Mouse (Mus musculus): ENCODE measurements at regions not wholly inside any gene's neighbourhood (a gene's known extent, or its start where the extent isn't known, plus 50 kb on each side); places are given as distances from the start of the nearest gene placed in this dataset.
A peak's percentile ranks its signal among the peaks of the same experiment; 100 is the strongest.

DNA sequence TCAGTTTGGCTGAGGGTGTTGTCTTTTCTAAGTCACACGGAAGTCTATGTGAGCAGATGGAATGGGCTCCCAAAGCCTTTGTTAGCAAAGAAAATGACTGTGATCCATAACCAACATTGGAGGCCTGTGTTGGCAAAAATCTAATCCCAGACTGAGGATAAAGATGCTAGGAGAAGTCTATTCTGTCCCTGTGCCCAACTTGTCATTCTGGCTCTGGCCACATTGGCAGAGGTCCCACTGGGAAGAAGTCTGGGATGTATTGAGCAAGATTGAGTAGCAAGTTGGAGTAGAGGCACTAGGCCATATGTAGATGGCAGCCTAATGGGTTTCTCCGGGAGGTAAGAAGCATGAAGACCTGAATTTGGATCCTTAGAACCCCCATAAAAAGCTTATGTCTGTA, 54.1 kb downstream of the Nog start:
- no peak overlapping the region for H3K4me3 ChIP-seq (ENCODE audit: insufficient read depth in 1 of 2, low read depth in 1 of 2, low read length in 2 of 2, poor library complexity in 1 of 2, severe bottlenecking in 1 of 2)
- H3K9ac ChIP-seq (ENCODE audit: insufficient read depth, low read depth, low read length, poor library complexity, severe bottlenecking), result no peak overlapping the region
- no peak for DNase-seq (ENCODE audit: low read depth, low spot score)
- H3K27ac ChIP-seq (ENCODE audit: insufficient read depth, low read depth, low read length, poor library complexity, severe bottlenecking), result no peak overlapping the region
- H3K36me3 ChIP-seq (ENCODE audit: control insufficient read depth, insufficient read depth, low read length, poor library complexity, severe bottlenecking), result no peaks in the 10 kb centered on the region
- H3K9me3 ChIP-seq (ENCODE audit: control insufficient read depth, insufficient read depth, low read depth, low read length), result no peaks in the 10 kb centered on the region
- in situ Hi-C loops (cut with MboI; ENCODE audit: low sequenced_read_pairs in 2 of 2, unreplicated experiment in 2 of 2), result no loop called here
- 0 out of 4 replicates have a peak, but pooled peaks cover 0 to under 1% of the 10 kb centered on the region in 2 experiments for H3K4me1 ChIP-seq (ENCODE audit: control insufficient read depth in 2 of 2, insufficient read depth in 2 of 2, low read length in 2 of 2, poor library complexity in 1 of 2)
- TF ChIP-seq ZNF384 (IDR thresholded peaks at IDR 0.05; ENCODE audit: low read depth, low read length), result no peak

DNA sequence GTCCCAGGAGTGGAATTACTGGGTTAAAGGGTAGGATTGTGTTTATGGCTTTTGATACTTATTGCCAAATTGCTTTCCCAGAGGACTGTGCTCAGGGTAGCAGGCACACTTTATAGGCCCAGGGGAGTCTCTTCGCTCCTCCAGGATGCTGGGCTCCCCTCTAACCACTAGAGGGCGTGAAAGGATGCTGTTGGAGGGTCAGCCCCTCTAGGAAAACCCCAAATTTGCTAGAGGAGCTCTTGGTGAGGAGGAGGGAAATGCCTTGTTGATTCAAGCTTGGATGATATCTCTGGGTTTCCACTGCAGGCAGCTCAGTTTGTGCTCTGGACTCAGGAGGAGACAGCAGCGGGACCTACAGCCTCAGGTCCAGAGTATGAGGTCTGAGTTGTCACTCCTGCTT, 58.8 kb downstream of the Nog start:
- DNase-seq (ENCODE audit: low read depth, low spot score), result peak; percentile 61
- in situ Hi-C loops (cut with MboI; ENCODE audit: low sequenced_read_pairs in 2 of 2, unreplicated experiment in 2 of 2), result no loop called here
- TF ChIP-seq CHD2 (IDR thresholded peaks at IDR 0.05; ENCODE audit: low read depth, low read length), result no peak
- no peak for TF ChIP-seq HCFC1 (IDR thresholded peaks at IDR 0.05; ENCODE audit: borderline replicate concordance, insufficient read depth, low read length)
- no peak for TF ChIP-seq MAFK (IDR thresholded peaks at IDR 0.05; ENCODE audit: insufficient read depth, low read depth, low read length)
- no peak for TF ChIP-seq ZNF384 (IDR thresholded peaks at IDR 0.05; ENCODE audit: low read depth, low read length)
- TF ChIP-seq ZC3H11A (IDR thresholded peaks at IDR 0.05; ENCODE audit: borderline replicate concordance, low read depth, low read length), result peak; percentile 43; the same call in 1 of the 2 replicates
- Histone ChIP-seq H3K9me3 (ENCODE audit: control insufficient read depth, insufficient read depth, low read depth, low read length) (no peaks in the 10 kb centered on the region), H3K4me3 (ENCODE audit: insufficient read depth in 1 of 2, low read depth in 1 of 2, low read length in 2 of 2, poor library complexity in 1 of 2, severe bottlenecking in 1 of 2) (no peak overlapping the region), H3K9ac (ENCODE audit: insufficient read depth, low read depth, low read length, poor library complexity, severe bottlenecking) (no peak overlapping the region), H3K27ac (ENCODE audit: insufficient read depth, low read depth, low read length, poor library complexity, severe bottlenecking) (no peak overlapping the region), H3K36me3 (ENCODE audit: control insufficient read depth, insufficient read depth, low read length, poor library complexity, severe bottlenecking) (no peaks in the 10 kb centered on the region), H3K4me1 (ENCODE audit: control insufficient read depth in 2 of 2, insufficient read depth in 2 of 2, low read length in 2 of 2, poor library complexity in 1 of 2) (peaks cover 6 to 7% of the 10 kb centered on the region in 2 experiments; a peak in 3 of 4 replicates)

DNA sequence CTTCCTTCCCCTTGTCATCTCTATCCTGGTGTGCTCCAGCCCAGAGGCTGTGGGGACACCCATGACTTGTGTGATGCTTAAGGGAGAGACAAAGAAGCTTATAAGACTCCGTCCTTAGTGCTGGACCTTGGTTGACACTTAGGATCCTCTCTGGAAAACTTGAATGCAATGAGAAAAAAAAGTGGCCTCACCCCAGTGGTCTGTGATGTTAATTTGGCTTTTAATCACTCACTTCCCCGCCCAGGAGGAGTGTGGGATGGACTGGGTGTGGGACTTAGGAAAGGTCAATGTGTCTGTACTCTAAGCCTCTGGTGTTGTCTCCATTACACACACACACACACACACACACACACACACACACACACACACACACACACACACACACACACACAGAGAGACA, 60.0 kb downstream of the Nog start:
- DNase-seq (ENCODE audit: low read depth, low spot score), result peak; percentile 52
- Histone ChIP-seq H3K9ac (ENCODE audit: insufficient read depth, low read depth, low read length, poor library complexity, severe bottlenecking) (no peak overlapping the region), H3K4me1 (ENCODE audit: control insufficient read depth in 2 of 2, insufficient read depth in 2 of 2, low read length in 2 of 2, poor library complexity in 1 of 2) (peaks cover 6 to 7% of the 10 kb centered on the region in 2 experiments; a peak in 3 of 4 replicates), H3K36me3 (ENCODE audit: control insufficient read depth, insufficient read depth, low read length, poor library complexity, severe bottlenecking) (no peaks in the 10 kb centered on the region), H3K9me3 (ENCODE audit: control insufficient read depth, insufficient read depth, low read depth, low read length) (no peaks in the 10 kb centered on the region), H3K4me3 (ENCODE audit: insufficient read depth in 1 of 2, low read depth in 1 of 2, low read length in 2 of 2, poor library complexity in 1 of 2, severe bottlenecking in 1 of 2) (no peak overlapping the region), H3K27ac (ENCODE audit: insufficient read depth, low read depth, low read length, poor library complexity, severe bottlenecking) (no peak overlapping the region)
- TF ChIP-seq CHD2 (IDR thresholded peaks at IDR 0.05; ENCODE audit: low read depth, low read length) (no peak), ZC3H11A (IDR thresholded peaks at IDR 0.05; ENCODE audit: borderline replicate concordance, low read depth, low read length) (no peak), HCFC1 (IDR thresholded peaks at IDR 0.05; ENCODE audit: borderline replicate concordance, insufficient read depth, low read length) (no peak), ZNF384 (IDR thresholded peaks at IDR 0.05; ENCODE audit: low read depth, low read length) (peak; percentile 89), MAFK (IDR thresholded peaks at IDR 0.05; ENCODE audit: insufficient read depth, low read depth, low read length) (no peak)
- in situ Hi-C loops (cut with MboI; ENCODE audit: low sequenced_read_pairs in 2 of 2, unreplicated experiment in 2 of 2), result no loop called here

DNA sequence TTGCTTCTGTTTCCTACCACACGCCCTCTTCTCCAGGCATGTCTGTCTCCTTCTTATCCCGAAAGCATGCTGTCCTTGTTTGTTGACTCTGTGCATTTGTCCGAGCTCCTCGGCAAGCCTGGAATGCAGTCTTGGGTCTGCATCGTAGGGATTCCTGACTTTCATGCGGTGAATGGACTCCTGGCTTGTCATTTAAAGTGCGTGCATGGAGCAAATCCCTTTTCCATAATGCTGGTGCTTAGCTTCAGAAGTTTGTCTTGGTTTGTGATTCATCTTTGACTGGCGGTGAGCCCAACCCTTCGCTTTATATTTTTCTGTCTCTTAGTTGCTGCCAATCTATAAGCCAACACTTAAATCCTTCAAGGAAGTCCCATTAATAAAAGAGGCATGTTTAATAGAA, 62.2 kb downstream of the Nog start:
- Histone ChIP-seq H3K9me3 (ENCODE audit: control insufficient read depth, insufficient read depth, low read depth, low read length) (no peaks in the 10 kb centered on the region), H3K4me3 (ENCODE audit: insufficient read depth in 1 of 2, low read depth in 1 of 2, low read length in 2 of 2, poor library complexity in 1 of 2, severe bottlenecking in 1 of 2) (no peak overlapping the region), H3K4me1 (ENCODE audit: control insufficient read depth in 2 of 2, insufficient read depth in 2 of 2, low read length in 2 of 2, poor library complexity in 1 of 2) (peaks cover 6 to 7% of the 10 kb centered on the region in 2 experiments; a peak in 3 of 4 replicates), H3K27ac (ENCODE audit: insufficient read depth, low read depth, low read length, poor library complexity, severe bottlenecking) (no peak overlapping the region), H3K9ac (ENCODE audit: insufficient read depth, low read depth, low read length, poor library complexity, severe bottlenecking) (no peak overlapping the region), H3K36me3 (ENCODE audit: control insufficient read depth, insufficient read depth, low read length, poor library complexity, severe bottlenecking) (no peaks in the 10 kb centered on the region)
- TF ChIP-seq MAFK (IDR thresholded peaks at IDR 0.05; ENCODE audit: insufficient read depth, low read depth, low read length) (no peak), HCFC1 (IDR thresholded peaks at IDR 0.05; ENCODE audit: borderline replicate concordance, insufficient read depth, low read length) (no peak), ZNF384 (IDR thresholded peaks at IDR 0.05; ENCODE audit: low read depth, low read length) (no peak), ZC3H11A (IDR thresholded peaks at IDR 0.05; ENCODE audit: borderline replicate concordance, low read depth, low read length) (no peak), CHD2 (IDR thresholded peaks at IDR 0.05; ENCODE audit: low read depth, low read length) (no peak)
- in situ Hi-C loops (cut with MboI; ENCODE audit: low sequenced_read_pairs in 2 of 2, unreplicated experiment in 2 of 2), result no loop called here
- no peak for DNase-seq (ENCODE audit: low read depth, low spot score)

DNA sequence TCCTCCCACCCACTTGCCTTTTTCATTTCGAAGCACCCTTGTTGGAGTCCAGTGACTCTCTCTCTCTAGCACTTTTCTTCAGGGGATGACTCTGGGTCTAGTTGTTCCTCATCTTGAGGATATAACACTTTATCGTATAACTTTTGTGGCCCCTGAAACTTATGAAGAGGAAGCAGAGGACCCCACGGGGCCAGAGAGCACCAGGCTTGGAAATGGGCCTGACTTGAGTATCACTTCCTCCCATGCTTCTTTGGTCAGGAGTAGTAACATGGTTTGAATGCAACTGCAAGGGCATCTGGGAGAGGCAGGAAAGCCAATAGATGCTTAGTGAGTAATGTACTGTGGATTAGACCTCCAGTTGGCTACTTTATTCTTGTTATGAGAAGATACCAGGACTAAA, 65.2 kb downstream of the Nog start:
- in situ Hi-C loops (cut with MboI; ENCODE audit: low sequenced_read_pairs in 2 of 2, unreplicated experiment in 2 of 2), result no loop called here
- TF ChIP-seq MAFK (IDR thresholded peaks at IDR 0.05; ENCODE audit: insufficient read depth, low read depth, low read length), result no peak
- DNase-seq (ENCODE audit: low read depth, low spot score), result no peak

More for the DNA sequence above, 65.2 kb downstream of the Nog start:
- H3K36me3 ChIP-seq (ENCODE audit: control insufficient read depth, insufficient read depth, low read length, poor library complexity, severe bottlenecking), result no peaks in the 10 kb centered on the region
- H3K4me3 ChIP-seq (ENCODE audit: insufficient read depth in 1 of 2, low read depth in 1 of 2, low read length in 2 of 2, poor library complexity in 1 of 2, severe bottlenecking in 1 of 2), result no peak overlapping the region
- H3K9me3 ChIP-seq (ENCODE audit: control insufficient read depth, insufficient read depth, low read depth, low read length), result no peaks in the 10 kb centered on the region
- H3K9ac ChIP-seq (ENCODE audit: insufficient read depth, low read depth, low read length, poor library complexity, severe bottlenecking), result no peak overlapping the region
- no peak overlapping the region for H3K27ac ChIP-seq (ENCODE audit: insufficient read depth, low read depth, low read length, poor library complexity, severe bottlenecking)
- peaks cover 6 to 7% of the 10 kb centered on the region in 2 experiments; a peak in 3 of 4 replicates for H3K4me1 ChIP-seq (ENCODE audit: control insufficient read depth in 2 of 2, insufficient read depth in 2 of 2, low read length in 2 of 2, poor library complexity in 1 of 2)
